Mouse (Mus musculus): Measurements from ENCODE around the gene Ndufa7.
A peak's percentile ranks its signal among the peaks of the same experiment; 100 is the strongest.
"Not testable (repeated sequence)": the region's sequence is repeated elsewhere in the genome, so short reads cannot be mapped to it uniquely, and the experiment has no call there.

Ndufa7 gene

DNA sequence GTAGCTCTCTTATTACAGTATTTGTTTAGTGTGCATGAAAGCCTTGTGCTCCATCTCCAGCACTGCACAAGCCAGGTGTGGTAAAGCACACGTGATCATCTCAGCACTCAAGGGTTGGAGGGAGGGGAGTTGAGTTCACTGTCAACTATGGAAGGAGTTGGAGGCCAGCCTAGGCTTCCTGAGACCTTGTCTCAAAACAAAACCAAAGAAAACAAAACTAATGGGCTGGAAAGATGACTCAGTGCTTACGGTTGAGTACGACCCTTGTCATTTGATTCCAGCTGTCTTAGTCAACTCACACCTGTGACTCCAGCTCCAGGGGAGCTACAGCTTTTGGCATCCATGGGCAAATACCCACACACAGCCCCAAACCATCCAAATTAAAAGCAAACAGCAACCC lies 11.9 kb upstream of the Ndufa7 start:
- DNase-seq = no peak

DNA sequence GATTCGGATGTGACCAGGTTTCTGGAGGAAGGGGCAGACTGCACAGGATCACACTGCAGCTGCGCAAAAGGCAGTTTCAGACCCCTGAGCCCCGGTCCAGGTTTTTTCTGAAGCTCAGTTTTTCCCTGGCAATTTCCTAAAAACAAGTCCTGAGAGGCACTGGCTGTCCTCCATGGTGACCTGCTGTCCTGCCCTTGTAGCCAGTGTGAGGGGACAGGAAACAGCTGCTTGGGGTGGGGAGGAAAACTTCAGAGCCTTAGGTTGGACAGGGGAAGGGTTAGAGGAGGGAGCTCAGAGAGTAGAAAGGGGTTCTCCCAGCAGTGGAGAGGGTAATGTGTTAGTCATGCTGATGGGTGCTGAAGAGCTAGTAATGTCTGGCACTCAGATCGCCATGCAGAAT lies 11.4 kb upstream of the Ndufa7 start:
- DNase-seq = no peak

DNA sequence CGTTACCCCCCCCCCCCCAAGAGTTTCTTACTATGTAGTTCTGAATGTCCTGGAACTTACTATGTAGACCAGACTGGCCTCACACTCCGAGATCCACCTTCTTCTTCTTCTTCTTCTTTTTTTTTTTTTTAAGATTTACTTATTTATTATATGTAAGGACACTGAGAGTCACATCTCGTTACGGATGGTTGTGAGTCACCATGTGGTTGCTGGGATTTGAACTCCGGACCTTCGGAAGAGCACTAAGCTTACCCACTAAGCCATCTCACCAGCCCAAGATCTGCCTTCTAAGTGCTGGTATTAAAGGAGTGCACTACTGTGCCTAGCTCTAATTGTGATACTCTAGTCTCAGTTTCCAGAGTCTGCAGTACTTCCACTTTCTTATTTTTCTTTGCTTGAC lies 9.0 kb upstream of the Ndufa7 start:
- no peak for DNase-seq

DNA sequence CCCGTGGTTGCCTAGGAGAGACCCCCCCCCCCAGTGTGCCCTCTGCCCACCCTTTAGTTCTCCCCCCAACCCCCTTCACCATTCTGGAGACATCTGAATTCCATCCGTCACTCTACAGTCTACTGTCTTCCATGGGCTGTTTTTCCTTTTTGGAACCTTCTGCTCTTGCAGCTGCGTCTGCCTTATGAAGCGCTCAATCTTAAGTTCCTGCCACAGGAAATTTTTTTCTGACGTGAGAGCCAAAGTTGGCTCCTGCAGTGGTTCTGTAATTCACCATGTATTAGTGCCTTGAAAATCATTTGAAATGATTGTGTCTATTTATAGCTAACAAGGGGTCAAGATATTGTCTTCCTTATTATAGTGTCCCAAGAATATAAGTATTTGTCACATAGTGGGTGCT lies 7.8 kb upstream of the Ndufa7 start:
- DNase-seq = peak; percentile 34

DNA sequence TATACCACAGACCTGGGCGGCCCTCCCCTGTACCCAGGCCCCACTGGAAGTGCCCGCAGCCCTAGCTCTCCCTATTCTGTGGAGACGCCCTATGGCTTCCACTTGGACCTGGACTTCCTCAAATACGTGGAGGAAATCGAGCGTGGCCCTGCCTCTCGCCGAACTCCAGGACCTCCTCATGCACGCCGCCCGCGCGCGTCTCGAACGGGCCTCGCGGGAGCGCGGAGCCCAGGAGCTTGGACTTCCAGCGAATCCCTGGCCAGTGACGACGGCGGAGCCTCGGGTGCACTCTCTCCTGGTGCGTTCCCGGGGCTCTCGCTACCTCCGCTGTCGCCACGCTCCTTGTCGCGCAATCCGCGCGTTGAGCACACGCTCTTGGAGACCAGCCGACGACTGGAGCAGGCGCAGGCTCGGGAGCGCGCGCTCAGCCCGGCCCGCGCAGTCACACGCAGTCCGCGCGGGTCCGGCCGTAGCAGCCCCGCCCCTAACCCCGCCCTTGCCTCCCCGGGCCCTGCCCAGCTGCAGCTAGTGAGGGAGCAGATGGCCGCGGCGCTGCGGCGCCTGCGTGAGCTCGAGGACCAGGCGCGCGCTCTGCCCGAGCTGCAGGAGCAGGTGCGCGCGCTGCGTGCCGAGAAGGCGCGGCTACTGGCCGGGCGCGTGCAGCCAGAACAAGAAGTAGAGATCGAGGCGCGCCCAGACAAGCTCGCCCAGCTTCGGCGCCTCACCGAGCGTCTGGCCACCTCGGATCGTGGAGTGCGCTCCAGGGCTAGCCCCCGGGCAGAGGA lies 7.0 kb upstream of the Ndufa7 start:
- peak; percentile 95 for DNase-seq

DNA sequence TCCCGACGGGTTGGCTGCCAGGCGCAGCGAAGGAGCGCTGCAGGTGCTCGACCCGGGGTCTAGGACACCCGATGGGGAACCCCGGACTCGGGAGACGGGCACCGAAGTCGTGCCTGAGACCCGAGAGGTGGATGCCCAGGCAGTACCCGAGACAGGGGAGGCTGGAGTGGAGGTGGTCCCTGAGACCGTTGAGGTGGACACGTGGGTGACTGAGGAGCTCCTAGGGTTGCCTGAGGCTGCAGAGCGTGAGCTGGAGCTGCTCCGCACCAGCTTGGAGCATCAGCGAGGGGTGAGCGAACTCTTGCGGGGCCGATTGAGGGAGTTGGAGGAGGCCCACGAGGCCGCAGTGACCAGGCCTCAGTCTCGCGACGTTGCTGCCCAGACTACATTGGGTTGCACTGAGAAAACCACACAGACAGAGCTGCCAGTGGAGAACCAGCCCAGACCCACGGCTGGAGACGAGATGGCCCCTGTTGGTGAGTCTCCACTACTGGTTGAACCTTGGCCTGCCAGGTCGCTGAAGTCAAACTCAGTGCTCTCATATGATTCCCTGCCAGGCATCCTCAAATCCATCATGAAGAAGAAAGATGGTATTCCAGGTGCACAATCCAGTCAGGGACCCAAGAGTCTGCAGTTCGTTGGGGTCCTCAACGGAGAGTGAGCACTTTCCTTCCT lies 6.3 kb upstream of the Ndufa7 start:
- DNase-seq = no peak

DNA sequence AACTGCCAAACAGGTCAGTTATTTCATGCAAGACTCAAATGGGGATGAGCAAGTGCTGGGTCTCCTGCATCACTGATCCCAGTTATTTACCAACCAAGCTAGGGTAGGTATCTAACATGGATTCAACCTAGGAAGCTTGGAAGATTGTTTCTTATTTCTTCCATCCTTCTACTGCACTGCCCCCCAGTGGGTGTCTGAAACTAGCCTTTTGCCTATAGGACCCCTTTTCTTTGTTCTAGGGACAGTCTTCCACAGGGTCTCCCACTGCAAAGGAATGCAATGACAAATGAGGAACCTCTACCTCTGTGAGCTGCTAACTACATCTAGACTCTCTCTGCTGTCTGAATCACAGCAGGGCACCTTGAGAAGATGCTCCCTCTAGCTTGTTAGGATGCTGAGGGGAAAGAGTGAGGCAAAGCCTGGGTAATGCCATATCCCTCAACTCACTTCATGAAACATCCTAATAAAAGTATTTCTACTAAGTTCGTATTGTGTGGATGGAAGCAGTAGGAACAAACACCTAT lies 1.9 kb upstream of the Ndufa7 start:
- DNase-seq = no peak

DNA sequence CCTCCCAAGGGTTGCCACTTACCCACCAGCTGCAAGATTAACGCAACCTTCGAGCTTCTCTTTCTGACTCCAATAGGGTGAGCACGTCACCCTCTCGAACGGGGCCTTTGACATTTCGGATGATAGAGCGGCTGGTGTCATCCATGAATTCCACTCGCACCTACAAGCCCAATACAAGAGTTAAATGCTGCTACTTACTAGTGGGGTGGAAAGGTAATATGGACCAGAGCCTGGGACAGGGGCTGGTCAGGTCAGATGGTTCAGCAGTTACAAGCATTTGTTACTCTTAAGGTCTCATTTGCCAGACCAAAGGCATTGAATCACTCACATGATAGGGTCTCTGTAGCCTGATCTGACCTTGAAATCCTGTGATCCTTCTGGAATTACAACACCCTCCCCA lies 1.2 kb upstream of the Ndufa7 start:
- DNase-seq = not testable (repeated sequence)

DNA sequence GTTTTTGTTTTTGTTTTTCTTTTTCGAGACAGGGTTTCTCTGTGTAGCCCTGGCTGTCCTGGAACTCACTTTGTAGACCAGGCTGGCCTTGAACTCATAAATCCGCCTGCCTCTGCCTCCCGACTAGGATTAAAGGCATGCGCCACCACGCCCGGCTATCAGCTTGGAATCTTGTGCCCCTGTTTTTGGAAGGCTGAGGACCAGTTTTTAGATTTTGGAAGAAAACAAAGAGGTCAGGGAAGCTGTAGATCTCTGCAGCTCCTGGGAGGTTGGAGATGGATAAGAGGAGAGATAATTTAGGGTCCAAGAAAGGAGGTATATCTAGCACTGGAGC lies 592 bp downstream of the Ndufa7 start:
- DNase-seq = not testable (repeated sequence)

DNA sequence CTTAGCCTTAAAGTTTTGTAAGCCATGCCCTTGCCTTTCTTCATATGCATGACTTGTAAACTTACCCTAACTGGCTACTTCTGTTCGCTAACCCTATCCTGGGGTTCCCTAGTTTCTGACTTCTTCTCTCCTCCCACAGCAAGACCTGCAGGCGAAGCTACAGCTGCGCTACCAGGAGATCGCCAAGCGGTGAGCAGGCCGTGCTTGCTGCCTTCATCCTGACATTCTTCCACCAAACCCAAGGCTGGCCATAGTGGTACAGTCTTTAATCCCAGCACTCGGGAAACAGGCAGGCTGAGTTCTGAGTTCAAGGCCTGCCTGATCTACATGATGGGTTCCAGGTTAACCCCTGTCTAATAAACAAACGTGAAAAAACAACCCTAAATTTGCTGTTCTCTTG lies 1.1 kb downstream of the Ndufa7 start:
- no peak for DNase-seq

DNA sequence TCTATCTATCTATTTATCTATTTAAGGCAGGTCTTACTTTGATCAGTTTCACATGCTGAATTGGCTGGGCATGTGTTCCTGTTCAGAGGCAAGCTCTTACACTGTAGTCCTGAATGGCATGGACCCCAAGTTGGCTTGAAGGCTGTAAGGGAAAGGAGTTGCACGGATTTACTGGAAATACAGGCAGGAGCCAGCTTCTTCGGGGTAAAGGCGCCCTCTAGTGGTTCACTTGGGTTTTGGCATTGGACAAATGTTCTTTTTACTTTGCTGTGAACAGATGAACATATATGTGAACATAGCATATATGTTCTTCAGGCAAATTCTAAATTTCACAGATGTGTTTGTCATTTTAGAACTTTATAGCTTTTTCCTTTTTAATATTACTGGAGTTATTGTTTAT lies 2.5 kb downstream of the Ndufa7 start:
- peak; percentile 63 for DNase-seq

DNA sequence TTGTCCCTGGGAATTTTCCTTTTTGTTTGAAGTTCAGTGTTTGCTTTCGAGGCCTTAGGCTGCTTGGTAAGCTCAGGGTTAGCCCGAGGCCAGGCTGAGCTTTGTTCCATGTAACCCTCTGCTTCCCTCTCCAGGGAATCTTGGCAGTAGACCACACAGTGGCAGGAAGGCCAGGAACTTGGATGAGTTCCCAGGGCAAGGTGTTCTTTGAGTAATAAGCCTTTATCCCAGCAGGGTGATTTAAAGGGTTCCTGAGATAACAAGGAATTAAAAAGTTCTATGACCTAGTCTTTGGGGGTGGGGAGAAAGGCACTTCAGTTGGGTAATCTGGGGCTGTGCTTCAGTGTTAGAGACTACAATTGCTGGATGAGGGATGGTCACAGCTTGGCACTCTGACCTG lies 4.5 kb downstream of the Ndufa7 start:
- DNase-seq = peak; percentile 74

DNA sequence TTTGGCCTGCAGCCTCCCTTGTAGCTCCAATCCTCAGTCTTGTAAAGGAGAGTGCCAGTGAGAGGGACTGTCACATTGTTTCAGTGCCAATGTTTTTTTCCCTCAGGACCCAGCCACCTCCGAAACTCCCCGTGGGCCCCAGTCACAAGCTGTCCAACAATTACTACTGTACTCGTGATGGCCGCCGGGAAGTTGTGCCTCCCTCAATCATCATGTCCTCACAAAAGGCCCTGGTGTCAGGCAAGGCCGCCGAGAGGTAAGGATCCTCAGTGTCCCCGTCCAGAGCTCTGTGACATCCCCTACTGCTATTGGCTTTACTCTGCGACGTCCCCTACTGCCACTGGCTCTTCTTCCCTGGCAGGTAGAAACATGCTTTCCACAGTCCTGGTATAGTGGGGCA lies 5.2 kb downstream of the Ndufa7 start:
- peak; percentile 36 for DNase-seq

DNA sequence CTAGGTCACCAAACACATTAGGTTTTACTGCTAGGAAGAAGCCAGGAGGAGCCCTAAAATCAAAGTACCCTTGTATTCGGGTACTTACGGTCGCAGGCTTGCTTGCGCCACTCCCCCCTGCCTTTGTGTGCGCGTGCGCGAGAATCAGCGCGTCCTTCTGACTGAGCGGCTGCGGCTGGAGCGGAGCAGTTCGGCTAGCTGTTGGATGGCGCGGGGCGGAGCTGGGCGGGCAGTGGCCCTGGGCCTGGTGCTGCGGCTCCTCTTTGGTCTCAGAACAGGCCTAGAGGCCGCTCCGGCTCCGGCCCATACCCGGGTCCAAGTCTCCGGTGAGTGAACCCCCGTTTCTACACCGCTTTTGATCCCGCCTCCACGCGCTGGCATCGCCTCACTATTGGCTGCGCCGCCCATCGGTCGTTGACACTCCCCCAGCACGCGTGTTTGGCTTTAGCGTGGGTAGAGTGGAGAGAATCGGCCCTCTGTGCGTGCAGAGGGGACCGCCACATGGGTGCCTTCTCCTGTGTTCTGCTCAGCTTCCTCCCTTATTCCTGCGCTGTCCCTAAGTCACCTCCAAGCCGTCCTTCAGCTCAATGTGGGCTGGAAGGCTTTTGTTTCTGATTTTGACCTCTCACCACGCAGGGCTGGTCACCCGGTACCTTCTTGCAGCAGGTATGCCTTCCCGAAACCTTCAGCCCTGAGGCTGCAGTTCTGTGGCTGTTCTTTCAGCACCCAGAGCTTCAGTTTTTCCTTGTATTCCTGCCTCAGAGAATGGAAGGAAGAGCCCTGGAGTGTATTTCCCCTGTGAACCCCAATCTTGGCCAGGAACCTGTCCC lies 18.8 kb downstream of the Ndufa7 start, which contains the start of gene Cd320:
TSS of gene Cd320 (plus strand) at position 126 of the 830 bp plus-strand sequence.
- peak; percentile 92 for DNase-seq

DNA sequence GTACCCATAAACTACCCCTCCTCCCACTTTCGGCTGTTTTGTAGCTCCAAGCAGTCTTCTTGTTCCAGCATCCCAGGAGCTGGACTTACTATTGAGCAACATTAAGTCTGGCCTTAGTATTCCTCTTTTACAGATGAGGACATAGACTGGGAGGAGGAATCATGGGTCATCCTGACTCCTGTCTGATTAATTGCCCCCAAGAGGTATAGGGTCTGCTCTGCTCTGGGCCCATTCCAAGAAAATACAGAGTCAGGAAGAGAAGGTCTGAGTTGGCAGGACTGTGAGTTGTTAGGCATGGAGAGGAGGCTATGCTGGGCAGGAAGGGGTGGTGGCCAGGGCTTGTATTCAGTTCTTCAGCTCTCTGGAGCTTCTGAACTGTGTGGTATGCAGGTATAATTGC lies 19.8 kb downstream of the Ndufa7 start:
- DNase-seq = no peak

DNA sequence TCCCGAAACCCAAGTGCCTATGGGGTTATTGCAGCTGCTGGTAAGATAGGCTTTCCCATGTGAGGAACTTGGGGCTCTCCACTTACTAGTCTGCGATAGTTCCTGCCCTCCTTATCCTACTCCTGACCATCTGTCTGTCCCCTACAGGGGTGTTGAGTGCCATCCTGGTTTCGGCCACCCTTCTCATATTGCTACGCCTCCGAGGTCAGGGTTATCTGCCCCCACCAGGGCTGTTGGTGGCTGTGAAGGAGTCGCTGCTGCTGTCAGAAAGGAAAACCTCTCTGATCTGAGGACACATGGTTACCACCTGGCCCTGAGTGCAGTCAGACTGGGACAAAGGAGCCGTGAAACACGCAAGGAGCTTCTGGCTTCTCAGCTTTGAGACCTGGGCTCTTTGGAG lies 23.8 kb downstream of the Ndufa7 start:
- DNase-seq = no peak

DNA sequence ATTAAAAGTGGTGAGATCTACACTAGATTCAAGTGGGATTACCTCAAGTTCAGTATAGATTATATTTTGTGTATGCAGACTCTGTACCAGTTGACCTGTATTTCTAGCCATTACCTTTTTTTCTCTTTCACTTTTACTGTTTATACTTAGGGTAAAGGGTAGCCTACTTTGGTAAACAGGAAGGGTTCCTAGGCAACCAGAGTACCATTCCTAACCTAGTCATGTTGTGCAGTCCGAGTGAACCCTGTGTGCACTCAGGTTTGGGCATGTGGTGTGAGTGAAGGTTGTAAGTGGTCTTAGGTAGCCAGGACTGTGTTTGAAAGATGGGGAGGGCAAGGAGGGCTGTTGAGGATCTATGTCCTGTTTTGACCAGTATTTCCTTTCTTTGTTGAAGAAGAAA lies 27.0 kb downstream of the Ndufa7 start:
- DNase-seq = no peak

DNA sequence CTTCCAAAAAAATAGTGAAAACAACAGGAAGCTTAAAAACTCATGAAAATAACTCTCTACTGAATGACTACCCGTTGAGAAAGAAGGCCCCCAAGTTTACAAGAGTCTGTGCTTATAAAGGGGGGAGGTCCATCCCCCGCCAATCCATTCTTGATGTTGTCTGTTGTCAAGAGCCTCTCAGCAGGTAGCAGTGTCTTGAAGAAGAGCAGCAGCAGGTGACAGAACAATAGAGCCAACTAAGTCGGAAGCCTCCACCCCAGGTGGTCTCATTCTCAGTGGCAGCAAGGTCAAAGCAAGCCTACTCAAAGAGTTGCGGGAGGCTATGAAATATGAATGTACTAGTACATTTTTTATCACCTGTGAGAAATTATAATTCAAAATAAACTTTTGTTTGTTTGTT lies 33.4 kb downstream of the Ndufa7 start:
- no peak for DNase-seq

DNA sequence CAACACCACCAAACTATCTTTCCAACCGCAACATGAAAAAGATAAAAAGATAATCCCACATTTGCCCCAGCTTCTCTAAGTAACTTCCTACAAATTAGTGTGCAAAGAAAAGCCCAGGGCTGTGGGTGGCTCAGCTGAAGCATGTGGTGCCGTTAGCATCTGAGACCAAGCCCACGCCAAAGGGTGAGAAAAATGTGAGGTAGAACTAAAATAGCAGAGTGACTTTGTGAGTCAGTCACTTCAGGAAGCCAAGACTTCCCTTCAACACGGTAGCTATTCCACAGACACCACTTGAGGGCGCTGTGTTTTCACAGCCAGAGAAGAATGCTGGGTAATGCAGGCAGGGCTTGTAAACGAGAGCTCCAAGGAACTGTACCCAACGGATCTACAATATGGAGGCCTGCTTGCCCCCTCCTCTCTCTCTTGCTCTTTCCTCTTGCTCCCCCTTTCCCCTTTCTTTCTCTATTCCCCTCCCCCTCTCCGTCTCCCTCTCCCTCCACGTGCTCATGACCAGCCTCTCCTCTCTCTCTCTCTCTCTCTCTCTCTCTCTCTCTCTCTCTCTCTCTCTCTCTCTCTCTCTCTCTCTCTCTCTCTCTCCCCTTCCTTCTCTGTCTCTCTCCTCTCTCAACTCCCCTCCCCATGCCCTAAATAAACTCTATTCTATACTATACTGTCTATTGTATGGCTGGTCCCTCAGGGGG lies 41.1 kb downstream of the Ndufa7 start:
- DNase-seq = no peak

DNA sequence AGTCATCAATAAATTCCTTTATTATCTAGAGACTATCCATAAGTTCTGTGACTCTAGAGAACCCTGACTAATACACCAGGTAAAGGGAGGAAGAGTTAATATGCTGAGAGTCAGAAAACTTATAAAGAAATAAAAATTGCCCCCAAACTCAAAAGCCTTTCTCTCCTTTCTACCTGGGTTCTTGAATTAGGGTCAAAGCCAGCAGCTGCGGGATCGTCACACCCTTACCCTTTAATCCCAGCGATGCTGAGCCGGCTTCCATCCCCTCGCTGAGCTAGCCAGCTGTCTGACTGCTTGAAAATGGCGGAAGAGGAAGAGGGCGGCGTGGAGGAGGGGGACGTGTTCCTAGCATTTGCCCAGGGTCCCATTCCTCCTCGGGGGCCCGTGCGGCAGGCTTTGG lies 49.2 kb downstream of the Ndufa7 start, which contains the start of gene Gm7029:
TSS of gene Gm7029 (plus strand) at position 301 of the 400 bp plus-strand sequence.
- DNase-seq = not testable (repeated sequence)

DNA sequence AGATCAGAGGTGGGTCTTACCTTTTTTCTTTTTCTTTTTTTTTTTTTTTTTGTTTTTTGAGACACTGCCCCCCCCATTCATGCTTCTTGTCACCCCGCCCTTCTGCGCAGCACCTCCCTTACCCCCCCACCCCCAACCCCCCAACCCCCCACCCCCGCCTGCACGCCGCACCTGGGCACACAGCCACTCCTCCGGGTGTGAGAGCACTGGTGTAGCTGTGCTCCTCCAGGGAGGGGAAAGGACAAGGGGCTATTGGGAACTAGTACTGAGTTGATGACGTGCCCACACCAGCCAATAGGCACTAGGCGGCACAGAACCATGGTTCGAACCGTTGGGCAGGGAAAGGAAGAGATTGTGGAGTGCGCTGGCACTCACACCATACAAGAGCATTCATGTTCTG lies 50.0 kb downstream of the Ndufa7 start:
- peak; percentile 47 for DNase-seq

DNA sequence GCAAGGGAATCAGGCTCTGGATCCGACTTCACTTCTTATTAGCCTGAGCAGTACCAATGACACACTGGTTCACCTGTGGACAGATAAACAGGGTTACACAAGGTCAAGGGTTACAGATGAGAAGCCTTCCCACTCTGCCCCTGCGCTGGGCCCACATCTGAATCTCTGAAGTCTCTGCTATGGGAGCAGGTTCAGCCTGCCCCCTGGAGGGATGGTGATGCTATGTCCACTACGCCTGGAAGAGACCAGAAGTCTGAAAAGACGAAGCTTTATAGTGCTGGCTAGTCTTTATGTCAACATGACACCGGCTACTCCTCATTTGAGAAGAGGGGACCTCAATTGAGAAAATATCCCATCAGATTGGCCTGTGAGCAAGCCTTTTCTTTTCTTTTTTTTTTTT lies 51.4 kb downstream of the Ndufa7 start:
- DNase-seq = not testable (repeated sequence)

DNA sequence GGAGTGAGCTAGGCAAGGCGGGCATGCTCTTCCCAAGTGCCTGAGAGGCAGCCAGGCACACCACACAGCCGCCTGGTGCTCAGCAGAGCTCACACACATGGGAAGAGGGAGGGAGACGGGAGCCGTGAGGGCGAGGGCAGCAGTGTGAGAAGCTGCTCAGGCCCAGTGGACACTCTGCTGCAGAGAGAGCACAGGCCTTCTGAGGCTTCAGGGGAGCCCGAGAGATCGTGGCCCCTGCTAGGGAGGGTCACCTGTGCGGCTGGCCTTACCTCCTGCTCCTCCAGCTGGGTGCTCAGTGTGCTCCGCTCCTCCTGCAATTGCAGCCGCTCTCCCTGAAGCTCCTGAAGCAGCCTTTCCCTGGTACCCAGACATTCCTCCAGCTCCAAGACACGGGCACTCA lies 59.9 kb downstream of the Ndufa7 start:
- DNase-seq = not testable (repeated sequence)
